Comparison of ENCODE assay signal across 26 mouse cellular contexts in the genomic region with DNA sequence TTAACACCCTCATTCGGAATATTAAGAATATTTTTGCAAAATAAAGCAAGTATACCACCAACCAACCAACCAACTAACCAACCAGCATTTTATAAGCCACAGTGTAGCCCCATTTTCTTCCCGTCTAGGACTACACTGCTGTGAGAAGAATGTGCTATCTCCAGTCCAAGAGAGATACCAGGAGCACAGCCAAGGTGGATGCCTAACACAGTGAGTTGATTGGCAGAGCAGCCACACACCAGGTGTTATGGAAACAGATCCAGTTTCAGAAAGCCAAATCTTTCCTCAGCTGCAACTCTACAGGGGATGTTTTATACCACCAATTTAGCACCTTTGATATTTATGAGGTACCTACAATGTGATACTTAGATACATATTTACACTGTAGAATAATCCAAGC. TPM values are rescaled to one million over a fixed set of nuclear protein-coding genes. Genes with fewer than 3 reads are reported as not detected.
DNase-seq lines count a peak whose midpoint lies in the region; TF ChIP-seq lines count a peak whose summit lies in the region.
"Had no signal": no experiment of that assay in that cellular context is flagged by ENCODE, and none has a peak within 500 bp of the region (broad histone marks: within the 10 kb centered on the region; RNA-seq: fewer than 3 reads in every experiment).

No protein-coding gene starts in this region.

- intact Hi-C loops in left cerebral cortex, postnatal 25 days (cut with DNase I): no loop called here
- intact Hi-C loops in left cerebral cortex, postnatal 14 days (cut with DNase I): no loop called here

- no peak for TF ChIP-seq CTCF in thymus, adult 2 months (IDR thresholded peaks at IDR 0.05; ENCODE audit: borderline replicate concordance, control insufficient read depth, extremely low read depth, insufficient read depth, low read length, poor library complexity)

- H3K4me3 ChIP-seq in thymus, adult 2 months (ENCODE audit: control insufficient read depth, insufficient read depth, low read length): no peak overlapping the region
- H3K4me3 ChIP-seq: embryonic facial prominence, embryonic 10.5 days; forebrain, embryonic 13.5 days; heart, embryonic 13.5 days; hindbrain, embryonic 15.5 days had no signal

- WGBS in thymus, adult 2 months: 96% methylated on average over 2 of the region's 2 CpGs

- H3K27ac ChIP-seq in thymus, adult 2 months (ENCODE audit: control insufficient read depth, insufficient read depth, low read length): no peak overlapping the region
- H3K27ac ChIP-seq: embryonic facial prominence, embryonic 10.5 days; forebrain, embryonic 13.5 days; heart, embryonic 13.5 days; hindbrain, embryonic 15.5 days had no signal

- no peaks in the 10 kb centered on the region for H3K27me3 ChIP-seq in thymus, adult 2 months (ENCODE audit: control insufficient read depth, insufficient read depth, low read length)
- H3K27me3 ChIP-seq: forebrain, embryonic 13.5 days; heart, embryonic 13.5 days; hindbrain, embryonic 15.5 days had no signal

- TF ChIP-seq POLR2A in thymus, adult 2 months (IDR thresholded peaks at IDR 0.05; ENCODE audit: control insufficient read depth, extremely low read depth, insufficient read depth, low read length, poor library complexity): no peak

- no peaks in the 10 kb centered on the region for H3K36me3 ChIP-seq in thymus, adult 2 months (ENCODE audit: control insufficient read depth, insufficient read depth, low read length)
- H3K36me3 ChIP-seq: embryonic facial prominence, embryonic 10.5 days; heart, embryonic 13.5 days; hindbrain, embryonic 15.5 days had no signal

- H3K4me1 ChIP-seq in thymus, adult 2 months (replicated peaks; ENCODE audit: control insufficient read depth, insufficient read depth, low read length): no peaks in the 10 kb centered on the region
- H3K4me1 ChIP-seq: embryonic facial prominence, embryonic 10.5 days; forebrain, embryonic 13.5 days; hindbrain, embryonic 15.5 days had no signal

- DNase-seq in left cerebral cortex, postnatal 25 days (ENCODE audit: low spot score in 2 of 2): peak; percentile 7 to 8
- DNase-seq in left cerebral cortex, postnatal 14 days (ENCODE audit: low spot score in 2 of 2): no peak
- DNase-seq in cerebellum, adult 18-20 months: peak; percentile 64 to 81
- peak; percentile 81 for DNase-seq in cerebellum, adult 9-11 months
- DNase-seq in cerebellum, postnatal 36 days: peak; percentile 54 to 61
- DNase-seq in heart, adult 11 months: no peak
- no peak for DNase-seq in thymus, adult 2 months
- DNase-seq in kidney, postnatal 25 days: no peak
- DNase-seq: adrenal gland, adult 2 months; adrenal gland, postnatal 25 days; forebrain, postnatal 0 days; gastrocnemius, postnatal 14 days; heart, postnatal 36 days had no signal

RNA-seq across cellular contexts. Expression of gene Nobox, which starts 57.6 kb away (rescaled TPM):
- not detected for total RNA-seq in left cerebral cortex, postnatal 25 days (2021)
- under 1 TPM in 1 of 2 experiments, not detected in 1; 0.35 TPM for total RNA-seq in left cerebral cortex, postnatal 14 days (2021)
- 0.09 and 0.14 TPM in 2 replicates for polyA plus RNA-seq in thymus, adult 2 months (2012; rRNA removed)
- total RNA-seq: adrenal gland, adult 2 months; adrenal gland, postnatal 25 days; common myeloid progenitor, adult 5-6 weeks; ES-E14; forebrain, postnatal 0 days; gastrocnemius, adult 18-20 months; gastrocnemius, postnatal 14 days; heart, adult 8-10 months; heart, postnatal 36 days had no signal
- polyA plus RNA-seq: adrenal gland, adult 2 months; embryonic facial prominence, embryonic 10.5 days; embryonic facial prominence, embryonic 14.5 days; forebrain, embryonic 13.5 days; gonadal fat pad, adult 2 months; heart, embryonic 13.5 days; heart, postnatal 0 days; hindbrain, embryonic 11.5 days; hindbrain, embryonic 15.5 days; intestine, embryonic 16.5 days had no signal

Comparison
In these comparisons a context has a peak if more than half of its experiments do, and no peak if none do; other contexts are left out.
1. DNase-seq: peak in left cerebral cortex, postnatal 25 days (2 of 2), cerebellum, adult 18-20 months (2 of 2), cerebellum, adult 9-11 months (single experiment) and cerebellum, postnatal 36 days (2 of 2); none in left cerebral cortex, postnatal 14 days (0 of 2), heart, adult 11 months (single experiment), thymus, adult 2 months (single experiment) and kidney, postnatal 25 days (0 of 2).